Mouse (Mus musculus): Measurements from ENCODE around the gene Il1rl2. TPM values are rescaled to one million over a fixed set of nuclear protein-coding genes. Genes with fewer than 3 reads are reported as not detected.

Il1rl2 gene
- 12.0 and 15.5 TPM in 2 replicates for polyA plus RNA-seq (2015; fragmentation: Nextera tagmentation; extraction: Ambion mirVana)

DNA sequence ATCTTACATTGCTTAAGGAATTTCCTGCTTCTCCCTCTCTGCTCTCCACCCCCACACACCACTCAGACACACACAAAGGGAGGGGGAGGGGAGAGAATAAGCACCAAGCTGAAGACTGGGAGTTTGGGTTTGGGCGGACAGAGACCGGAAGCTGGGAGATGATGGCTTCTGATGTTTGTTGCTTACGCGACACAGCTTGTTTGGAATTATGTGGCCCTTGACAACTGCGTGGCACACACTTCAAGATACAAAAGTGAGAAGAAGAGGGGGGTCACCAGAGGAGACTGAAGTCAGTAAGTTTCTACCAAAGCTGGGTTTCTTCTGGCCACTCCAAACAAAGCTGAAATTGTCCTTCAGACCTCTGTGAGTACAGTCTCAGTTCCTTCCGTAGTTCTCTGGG, at the start of gene Il1rl2:
TSS of gene Il1rl2 (plus strand) at position 154 of the 400 bp plus-strand sequence.
- Histone ChIP-seq H3K9me3 (replicated peaks; ENCODE audit: control insufficient read depth, low read length) (no peaks in the 10 kb centered on the region), H3K36me3 (ENCODE audit: control insufficient read depth, insufficient read depth, low read length) (no peaks in the 10 kb centered on the region), H3K4me1 (ENCODE audit: control insufficient read depth, insufficient read depth, low read length) (no peaks in the 10 kb centered on the region), H3K4me2 (ENCODE audit: low read depth, low read length) (peak within 1 kb of the TSS; percentile 50), H3K9ac (ENCODE audit: low read length) (peak within 1 kb of the TSS; percentile 60), H3K4me3 (replicated peaks; ENCODE audit: low read length) (peak within 1 kb of the TSS; percentile 45), H3K27me3 (ENCODE audit: control insufficient read depth, insufficient read depth, low read length) (no peaks in the 10 kb centered on the region), H3K27ac (ENCODE audit: low read length) (peak within 1 kb of the TSS; percentile 15; the same call in 1 of the 2 replicates)
- ATAC-seq (ENCODE audit: insufficient read depth, low FRiP score): peak; percentile 71; the same call in 1 of the 2 replicates
- 28% methylated on average over 6 of the region's 6 CpGs for WGBS

DNA sequence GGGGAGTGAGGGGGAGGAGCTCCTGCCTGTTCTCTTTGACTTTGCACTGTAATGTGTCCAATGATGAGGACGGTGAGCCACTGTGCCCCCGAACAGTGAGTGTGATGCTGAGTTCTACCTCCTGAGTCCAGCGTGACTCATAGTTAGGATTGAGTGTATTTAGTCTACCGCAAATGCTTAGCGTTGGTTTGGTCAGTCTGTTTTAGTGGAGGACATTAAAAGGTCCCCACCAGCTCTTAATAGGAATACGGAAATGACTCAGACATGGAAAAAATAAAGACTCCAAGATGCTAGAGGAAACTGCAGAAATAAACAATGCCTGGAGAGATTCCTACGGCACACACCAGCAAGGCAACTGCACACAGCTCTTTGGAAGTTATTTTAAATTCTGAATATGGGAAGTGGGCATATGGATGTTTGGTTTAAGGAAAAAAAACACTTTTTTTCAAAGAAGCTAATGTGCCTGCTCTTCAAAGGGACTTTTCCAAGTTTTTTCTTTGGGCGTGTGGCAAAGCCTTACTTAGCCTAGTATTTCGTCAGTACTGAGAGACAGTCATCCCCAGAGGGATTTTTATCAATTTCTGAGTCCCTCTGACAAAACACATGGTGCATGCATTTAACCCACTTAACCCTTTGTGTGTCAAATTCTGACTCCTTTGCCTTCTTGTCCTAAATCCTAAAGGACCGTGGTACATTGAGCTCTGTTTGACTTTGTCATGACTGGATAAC, 49.0 kb upstream of the Il1rl2 start:
- H3K36me3 ChIP-seq (ENCODE audit: control insufficient read depth, insufficient read depth, low read length): no peaks in the 10 kb centered on the region
- WGBS: 51% methylated on average over 10 of the region's 10 CpGs
- no peak for ATAC-seq (ENCODE audit: insufficient read depth, low FRiP score)
- peak overlapping the region; percentile 60 for H3K27ac ChIP-seq (ENCODE audit: low read length)
- no peak overlapping the region for H3K4me3 ChIP-seq (replicated peaks; ENCODE audit: low read length)
- H3K4me1 ChIP-seq (ENCODE audit: control insufficient read depth, insufficient read depth, low read length): peaks cover 15% of the 10 kb centered on the region; the same call in 1 of the 2 replicates
- no peaks in the 10 kb centered on the region for H3K27me3 ChIP-seq (ENCODE audit: control insufficient read depth, insufficient read depth, low read length)
- no peak overlapping the region for H3K9ac ChIP-seq (ENCODE audit: low read length)
- no peak overlapping the region for H3K4me2 ChIP-seq (ENCODE audit: low read depth, low read length)
- H3K9me3 ChIP-seq (replicated peaks; ENCODE audit: control insufficient read depth, low read length): no peaks in the 10 kb centered on the region

- Histone ChIP-seq H3K9me3 (replicated peaks; ENCODE audit: control insufficient read depth, low read length) (no peaks in the 10 kb centered on the region), H3K36me3 (ENCODE audit: control insufficient read depth, insufficient read depth, low read length) (no peaks in the 10 kb centered on the region), H3K9ac (ENCODE audit: low read length) (no peak overlapping the region), H3K27ac (ENCODE audit: low read length) (no peak overlapping the region), H3K4me1 (ENCODE audit: control insufficient read depth, insufficient read depth, low read length) (peaks cover 15% of the 10 kb centered on the region; the same call in 1 of the 2 replicates), H3K4me2 (ENCODE audit: low read depth, low read length) (no peak overlapping the region), H3K4me3 (replicated peaks; ENCODE audit: low read length) (no peak overlapping the region), H3K27me3 (ENCODE audit: control insufficient read depth, insufficient read depth, low read length) (no peaks in the 10 kb centered on the region)
- 68% methylated on average over 4 of the region's 4 CpGs for WGBS
- no peak for ATAC-seq (ENCODE audit: insufficient read depth, low FRiP score)
Observed at GRCm38 (mm10) chr1:40277944-40278343, 46.5 kb upstream of the Il1rl2 start.

DNA sequence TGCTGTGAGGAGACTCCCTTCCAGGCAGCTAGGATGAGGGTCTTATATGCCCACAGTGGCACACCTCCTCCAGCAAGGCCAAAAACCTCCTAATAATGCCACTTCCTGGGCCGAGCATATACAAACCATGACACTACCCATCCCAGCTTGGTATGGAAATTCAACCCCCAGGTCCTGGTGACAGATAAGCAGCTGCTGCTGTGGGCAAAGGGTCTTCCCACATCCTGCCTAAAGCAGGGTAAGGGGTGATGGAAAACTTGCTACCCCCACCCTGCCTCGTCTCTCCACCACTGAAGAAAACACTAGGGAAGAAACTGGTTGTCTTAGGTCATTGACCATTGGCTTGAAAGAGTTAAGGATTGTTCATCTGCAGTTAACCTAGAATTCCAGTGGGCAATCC, 45.7 kb upstream of the Il1rl2 start:
- Histone ChIP-seq H3K36me3 (ENCODE audit: control insufficient read depth, insufficient read depth, low read length) (no peaks in the 10 kb centered on the region), H3K4me3 (replicated peaks; ENCODE audit: low read length) (no peak overlapping the region), H3K4me1 (ENCODE audit: control insufficient read depth, insufficient read depth, low read length) (peaks cover 15% of the 10 kb centered on the region; the same call in 1 of the 2 replicates), H3K4me2 (ENCODE audit: low read depth, low read length) (no peak overlapping the region), H3K9ac (ENCODE audit: low read length) (no peak overlapping the region), H3K27ac (ENCODE audit: low read length) (peak overlapping the region; percentile 75), H3K9me3 (replicated peaks; ENCODE audit: control insufficient read depth, low read length) (no peaks in the 10 kb centered on the region), H3K27me3 (ENCODE audit: control insufficient read depth, insufficient read depth, low read length) (no peaks in the 10 kb centered on the region)
- no peak for ATAC-seq (ENCODE audit: insufficient read depth, low FRiP score)
- 82% methylated on average over 2 of the region's 2 CpGs for WGBS

GRCm38 (mm10) chr1:40279182-40279743, 45.1 kb upstream of the Il1rl2 start:
- ATAC-seq (ENCODE audit: insufficient read depth, low FRiP score): peak; percentile 79
- Histone ChIP-seq H3K4me2 (ENCODE audit: low read depth, low read length) (no peak overlapping the region), H3K36me3 (ENCODE audit: control insufficient read depth, insufficient read depth, low read length) (no peaks in the 10 kb centered on the region), H3K27ac (ENCODE audit: low read length) (peak overlapping the region; percentile 82), H3K4me3 (replicated peaks; ENCODE audit: low read length) (no peak overlapping the region), H3K27me3 (ENCODE audit: control insufficient read depth, insufficient read depth, low read length) (no peaks in the 10 kb centered on the region), H3K4me1 (ENCODE audit: control insufficient read depth, insufficient read depth, low read length) (peaks cover 15% of the 10 kb centered on the region; the same call in 1 of the 2 replicates), H3K9me3 (replicated peaks; ENCODE audit: control insufficient read depth, low read length) (no peaks in the 10 kb centered on the region), H3K9ac (ENCODE audit: low read length) (no peak overlapping the region)
- 60% methylated on average over 11 of the region's 11 CpGs for WGBS

DNA sequence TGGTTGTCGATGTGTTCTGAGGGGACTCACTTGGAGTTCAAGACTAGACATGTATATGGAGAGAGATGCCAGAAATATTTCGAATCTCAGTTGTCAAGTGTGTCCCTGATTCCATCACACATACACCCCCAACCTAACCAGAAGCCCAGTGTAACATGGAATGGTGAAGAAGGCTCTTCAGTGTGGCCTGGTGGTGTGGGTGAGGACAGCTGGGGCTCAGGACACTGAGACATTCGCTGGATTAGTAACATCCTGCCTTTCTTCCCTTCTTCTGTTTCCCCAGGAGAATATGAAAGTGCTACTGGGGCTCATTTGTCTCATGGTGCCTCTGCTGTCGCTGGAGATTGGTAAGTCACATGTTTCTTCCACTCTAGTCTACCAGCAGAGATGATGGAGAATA, 42.5 kb upstream of the Il1rl2 start:
- no peak overlapping the region for H3K27ac ChIP-seq (ENCODE audit: low read length)
- H3K36me3 ChIP-seq (ENCODE audit: control insufficient read depth, insufficient read depth, low read length): no peaks in the 10 kb centered on the region
- H3K4me3 ChIP-seq (replicated peaks; ENCODE audit: low read length): no peak overlapping the region
- H3K4me2 ChIP-seq (ENCODE audit: low read depth, low read length): no peak overlapping the region
- ATAC-seq (ENCODE audit: insufficient read depth, low FRiP score): no peak
- H3K9ac ChIP-seq (ENCODE audit: low read length): no peak overlapping the region
- H3K9me3 ChIP-seq (replicated peaks; ENCODE audit: control insufficient read depth, low read length): no peaks in the 10 kb centered on the region
- no peaks in the 10 kb centered on the region for H3K27me3 ChIP-seq (ENCODE audit: control insufficient read depth, insufficient read depth, low read length)
- 0 out of 2 replicates have a peak, but pooled peaks cover 3% of the 10 kb centered on the region for H3K4me1 ChIP-seq (ENCODE audit: control insufficient read depth, insufficient read depth, low read length)
- 65% methylated on average over 4 of the region's 4 CpGs for WGBS

- no peak overlapping the region for H3K4me3 ChIP-seq (replicated peaks; ENCODE audit: low read length)
- no peak overlapping the region for H3K4me2 ChIP-seq (ENCODE audit: low read depth, low read length)
- H3K9ac ChIP-seq (ENCODE audit: low read length): no peak overlapping the region
- ATAC-seq (ENCODE audit: insufficient read depth, low FRiP score): no peak
- WGBS: 75% methylated on average over 3 of the region's 3 CpGs
- H3K9me3 ChIP-seq (replicated peaks; ENCODE audit: control insufficient read depth, low read length): no peaks in the 10 kb centered on the region
- no peaks in the 10 kb centered on the region for H3K36me3 ChIP-seq (ENCODE audit: control insufficient read depth, insufficient read depth, low read length)
- H3K27me3 ChIP-seq (ENCODE audit: control insufficient read depth, insufficient read depth, low read length): no peaks in the 10 kb centered on the region
- H3K27ac ChIP-seq (ENCODE audit: low read length): no peak overlapping the region
- H3K4me1 ChIP-seq (ENCODE audit: control insufficient read depth, insufficient read depth, low read length): 0 out of 2 replicates have a peak, but pooled peaks cover 3% of the 10 kb centered on the region
Observed at GRCm38 (mm10) chr1:40282394-40282793, 42.0 kb upstream of the Il1rl2 start.

- no peaks in the 10 kb centered on the region for H3K27me3 ChIP-seq (ENCODE audit: control insufficient read depth, insufficient read depth, low read length)
- no peak overlapping the region for H3K4me3 ChIP-seq (replicated peaks; ENCODE audit: low read length)
- H3K4me1 ChIP-seq (ENCODE audit: control insufficient read depth, insufficient read depth, low read length): no peaks in the 10 kb centered on the region
- H3K36me3 ChIP-seq (ENCODE audit: control insufficient read depth, insufficient read depth, low read length): no peaks in the 10 kb centered on the region
- no peak overlapping the region for H3K9ac ChIP-seq (ENCODE audit: low read length)
- ATAC-seq (ENCODE audit: insufficient read depth, low FRiP score): no peak
- no peak overlapping the region for H3K27ac ChIP-seq (ENCODE audit: low read length)
- 60% methylated on average over 5 of the region's 5 CpGs for WGBS
- no peak overlapping the region for H3K4me2 ChIP-seq (ENCODE audit: low read depth, low read length)
- H3K9me3 ChIP-seq (replicated peaks; ENCODE audit: control insufficient read depth, low read length): no peaks in the 10 kb centered on the region
Observed at GRCm38 (mm10) chr1:40283995-40284394, 40.4 kb upstream of the Il1rl2 start.

DNA sequence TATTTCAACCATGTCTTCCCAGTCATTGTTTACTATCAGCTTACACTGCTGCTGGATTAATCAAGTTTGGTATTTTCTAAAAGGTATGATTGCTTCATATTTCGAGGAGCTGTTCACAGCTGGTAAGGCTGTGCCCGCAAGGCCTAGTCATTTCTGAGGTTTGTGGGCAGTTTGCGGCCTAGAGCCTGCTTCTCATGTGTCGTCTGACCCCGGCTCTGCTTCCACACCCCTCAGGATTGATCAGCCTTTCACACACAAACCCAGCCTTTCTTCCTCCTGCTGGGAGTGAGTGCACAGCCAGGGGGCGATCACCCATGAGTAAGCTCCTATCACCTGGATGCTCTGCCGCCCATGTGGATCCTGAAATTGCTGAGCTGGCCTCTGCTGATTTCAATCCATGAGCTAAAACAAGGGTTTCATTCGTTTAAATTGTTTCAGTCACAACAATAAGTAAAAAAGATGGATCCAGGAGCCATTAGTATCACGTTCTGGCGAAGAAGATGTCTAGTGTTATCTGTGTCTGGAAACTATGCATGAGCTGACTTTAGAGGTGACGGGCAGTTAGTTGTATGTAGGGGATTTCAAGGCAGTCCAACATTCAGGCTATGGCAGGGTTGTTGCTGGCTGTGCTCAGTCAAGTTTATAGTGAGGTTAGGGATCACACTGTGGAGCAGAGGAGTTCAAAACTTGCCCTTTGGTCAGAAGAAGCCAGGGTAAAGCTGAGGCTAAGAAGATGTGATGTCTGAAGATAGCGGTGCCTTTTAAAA, 33.7 kb upstream of the Il1rl2 start:
- H3K4me1 ChIP-seq (ENCODE audit: control insufficient read depth, insufficient read depth, low read length): no peaks in the 10 kb centered on the region
- no peak overlapping the region for H3K27ac ChIP-seq (ENCODE audit: low read length)
- H3K4me3 ChIP-seq (replicated peaks; ENCODE audit: low read length): no peak overlapping the region
- H3K9ac ChIP-seq (ENCODE audit: low read length): no peak overlapping the region
- H3K27me3 ChIP-seq (ENCODE audit: control insufficient read depth, insufficient read depth, low read length): no peaks in the 10 kb centered on the region
- no peak overlapping the region for H3K4me2 ChIP-seq (ENCODE audit: low read depth, low read length)
- WGBS: 73% methylated on average over 12 of the region's 12 CpGs
- ATAC-seq (ENCODE audit: insufficient read depth, low FRiP score): no peak
- H3K9me3 ChIP-seq (replicated peaks; ENCODE audit: control insufficient read depth, low read length): no peaks in the 10 kb centered on the region
- H3K36me3 ChIP-seq (ENCODE audit: control insufficient read depth, insufficient read depth, low read length): peaks cover 4% of the 10 kb centered on the region; the same call in 1 of the 2 replicates

All from stomach, embryonic 16.5 days (tissue).